Mouse (Mus musculus) liver, embryonic 11.5 days (tissue): ENCODE measurements at regions not wholly inside any gene's neighbourhood (a gene's known extent, or its start where the extent isn't known, plus 50 kb on each side); places are given as distances from the start of the nearest gene placed in this dataset.

Experiments used
- ATAC-seq: fragments of 200-750 bp; cut with Nextera tagmentation; replicated peaks from 2 replicates; pipeline ENCODE4 v1.8.0; 2017; ENCODE audit warnings: moderate number of reproducible peaks, mild to moderate bottlenecking, moderate TSS enrichment, moderate library complexity; ENCODE audit not compliant: low FRiP score
- DNase-seq: peaks from one replicate; pipeline ENCODE4 v3.0.0-alpha.2; 2017; ENCODE audit warnings: low spot score
- H3K27ac ChIP-seq: fragments of 300-500 bp; sonication (generic); 2 replicates; pipeline ENCODE4 v1.5.1; 2014; ENCODE audit warnings: mild to moderate bottlenecking, low read depth, low read length, control low read depth
- H3K27me3 ChIP-seq: fragments of 300-500 bp; sonication (generic); replicated peaks from 2 replicates; pipeline ENCODE4 v1.6.1; 2014; ENCODE audit warnings: low read length, mixed read lengths; ENCODE audit not compliant: control insufficient read depth, insufficient read depth
- H3K36me3 ChIP-seq: fragments of 300-500 bp; sonication (generic); 2 replicates; pipeline ENCODE4 v1.6.1; 2014; ENCODE audit warnings: mild to moderate bottlenecking, low read length, moderate library complexity, mixed read lengths; ENCODE audit not compliant: control insufficient read depth, insufficient read depth
- H3K4me1 ChIP-seq: fragments of 300-500 bp; sonication (generic); replicated peaks from 2 replicates; pipeline ENCODE4 v1.6.1; 2014; ENCODE audit warnings: low read length, mixed read lengths; ENCODE audit not compliant: control insufficient read depth, insufficient read depth
- H3K4me2 ChIP-seq: fragments of 300-500 bp; sonication (generic); 2 replicates; pipeline ENCODE4 v1.6.1; 2014; ENCODE audit warnings: mild to moderate bottlenecking, control low read depth, moderate library complexity
- H3K4me3 ChIP-seq: fragments of 300-500 bp; sonication (generic); 2 replicates; pipeline ENCODE4 v1.5.1; 2014; ENCODE audit warnings: low read depth, low read length, control low read depth
- H3K9ac ChIP-seq: fragments of 300-500 bp; sonication (generic); 2 replicates; pipeline ENCODE4 v1.6.1; 2014; ENCODE audit warnings: low read depth, low read length, control low read depth
- H3K9me3 ChIP-seq: fragments of 300-500 bp; sonication (generic); 2 replicates; pipeline ENCODE4 v1.6.1; 2016; ENCODE audit warnings: low read length, inconsistent platforms, mixed read lengths; ENCODE audit not compliant: control insufficient read depth
- WGBS: fragments of 180-500 bp; shearing (Covaris S2); extraction: QIAGEN DNeasy Blood & Tissue Kit; methylation state at CpG from one replicate; pipeline ENCODE4 v1.1.7; 2014; 5-methylcytosine and 5-hydroxymethylcytosine counted together

DNA sequence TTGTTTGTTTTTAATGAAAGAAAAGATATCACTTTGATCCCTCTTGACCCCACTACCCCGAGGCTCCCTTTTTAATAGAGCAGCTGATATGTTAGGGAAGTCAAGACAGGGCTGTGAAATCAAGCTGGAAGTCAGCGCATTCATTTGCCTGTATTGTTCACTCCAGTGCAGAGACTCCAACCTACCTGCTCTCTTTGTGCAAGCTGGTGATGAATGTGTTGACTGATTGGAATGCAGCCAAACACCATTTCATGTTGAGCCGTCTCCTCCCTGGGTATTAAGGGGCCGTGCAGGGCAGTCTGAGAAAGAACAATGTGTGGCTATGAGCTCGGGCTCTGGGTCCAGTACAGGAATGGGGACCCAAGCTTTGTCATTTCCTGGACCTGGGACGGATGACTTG is 557.4 kb upstream of the Zfp462 start:
- Histone ChIP-seq H3K36me3 (no peaks in the 10 kb centered on the region), H3K27ac (no peak overlapping the region), H3K9me3 (no peaks in the 10 kb centered on the region), H3K4me3 (no peak overlapping the region), H3K27me3 (no peaks in the 10 kb centered on the region), H3K4me2 (no peak overlapping the region), H3K4me1 (no peaks in the 10 kb centered on the region), H3K9ac (no peak overlapping the region)
- ATAC-seq (no peak), DNase-seq (no peak)
- 58% methylated on average over 6 of the region's 6 CpGs for WGBS

DNA sequence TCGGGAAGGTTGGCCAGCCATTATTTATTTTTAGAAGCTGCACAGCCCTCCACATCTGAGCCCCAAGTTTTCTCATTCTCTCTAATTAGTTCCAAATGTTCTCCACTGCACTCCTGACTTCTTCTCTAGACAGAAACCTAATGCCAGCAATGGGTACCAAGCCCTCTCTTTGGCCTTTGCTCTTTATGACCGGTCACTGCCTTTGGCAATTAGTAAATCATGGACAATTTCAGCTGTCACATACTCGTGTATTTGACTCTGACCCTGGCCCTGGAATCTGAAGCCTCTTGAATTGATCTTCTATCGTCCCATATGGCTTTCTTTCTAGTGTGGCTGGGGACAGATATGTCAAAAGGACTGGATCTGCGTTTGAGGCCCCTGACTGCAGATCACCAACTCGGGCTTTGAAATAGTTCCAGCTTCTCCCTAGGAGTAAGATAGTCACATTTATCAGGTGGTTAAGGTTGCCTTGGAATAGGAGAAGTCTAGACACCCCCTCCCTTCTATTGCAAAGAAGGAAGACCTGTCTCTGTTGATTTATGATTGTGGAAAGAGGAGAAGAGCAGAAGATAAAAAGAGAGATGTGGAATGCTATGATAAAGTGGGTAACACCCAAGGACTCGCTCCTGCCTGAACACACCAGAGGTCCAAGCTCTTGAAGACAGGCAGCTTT is 553.2 kb upstream of the Zfp462 start:
- 45% methylated on average over 7 of the region's 7 CpGs for WGBS
- no peak for ATAC-seq
- no peaks in the 10 kb centered on the region for H3K4me1 ChIP-seq
- H3K27me3 ChIP-seq = no peaks in the 10 kb centered on the region
- no peak overlapping the region for H3K4me2 ChIP-seq
- H3K4me3 ChIP-seq = no peak overlapping the region
- no peak overlapping the region for H3K27ac ChIP-seq
- no peaks in the 10 kb centered on the region for H3K36me3 ChIP-seq
- H3K9me3 ChIP-seq = no peaks in the 10 kb centered on the region
- H3K9ac ChIP-seq = no peak overlapping the region
- DNase-seq = no peak

DNA sequence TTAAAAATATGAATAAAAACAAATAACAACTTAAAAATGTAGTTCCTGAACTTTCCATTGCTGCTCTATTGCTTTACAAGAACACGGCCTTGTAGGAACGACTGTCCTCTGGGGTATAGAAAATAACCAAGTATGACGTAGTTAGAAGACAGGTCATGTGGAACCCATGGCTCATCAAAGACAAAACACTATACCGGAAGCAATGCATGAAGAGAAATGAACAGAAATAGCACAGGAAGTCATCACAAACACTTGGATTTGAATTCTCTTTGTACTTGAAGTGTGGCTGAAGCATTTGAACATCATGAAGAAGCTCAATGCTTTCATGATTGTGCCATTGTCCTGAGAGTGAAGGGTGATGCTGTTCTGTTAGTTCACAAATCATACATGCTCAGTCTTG is 538.7 kb upstream of the Zfp462 start:
- no peak overlapping the region for H3K4me2 ChIP-seq

DNA sequence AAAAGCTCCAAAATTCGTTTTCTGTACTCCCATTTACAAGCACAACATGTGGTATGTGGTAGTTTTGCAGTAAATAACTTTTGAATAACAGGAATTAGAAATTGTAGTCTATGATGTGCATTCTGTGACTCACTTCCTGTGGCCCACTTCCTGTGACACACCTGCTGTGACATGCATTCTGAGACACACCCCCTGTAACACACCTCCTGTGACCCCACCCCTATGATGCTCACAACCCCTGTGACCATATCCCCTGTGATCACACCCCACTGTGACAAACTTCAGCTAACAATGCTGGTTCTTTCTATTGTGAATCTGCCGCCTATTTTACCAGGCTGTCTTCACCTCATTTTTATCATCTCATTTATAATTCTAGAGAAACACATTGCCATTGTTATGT is 536.9 kb upstream of the Zfp462 start:
- Histone ChIP-seq H3K9ac (no peak overlapping the region), H3K4me3 (no peak overlapping the region), H3K36me3 (no peaks in the 10 kb centered on the region), H3K9me3 (no peaks in the 10 kb centered on the region), H3K27ac (no peak overlapping the region), H3K4me2 (no peak overlapping the region), H3K4me1 (no peaks in the 10 kb centered on the region), H3K27me3 (no peaks in the 10 kb centered on the region)
- WGBS = 65% methylated on average over 2 of the region's 2 CpGs
- DNase-seq (no peak), ATAC-seq (no peak)

More for the DNA sequence above, 538.7 kb upstream of the Zfp462 start:
- ATAC-seq (no peak), DNase-seq (no peak)
- Histone ChIP-seq H3K36me3 (no peaks in the 10 kb centered on the region), H3K9me3 (no peaks in the 10 kb centered on the region), H3K27me3 (no peaks in the 10 kb centered on the region), H3K9ac (no peak overlapping the region), H3K27ac (no peak overlapping the region), H3K4me3 (no peak overlapping the region), H3K4me1 (no peaks in the 10 kb centered on the region)
- 87% methylated on average over 4 of the region's 4 CpGs for WGBS

DNA sequence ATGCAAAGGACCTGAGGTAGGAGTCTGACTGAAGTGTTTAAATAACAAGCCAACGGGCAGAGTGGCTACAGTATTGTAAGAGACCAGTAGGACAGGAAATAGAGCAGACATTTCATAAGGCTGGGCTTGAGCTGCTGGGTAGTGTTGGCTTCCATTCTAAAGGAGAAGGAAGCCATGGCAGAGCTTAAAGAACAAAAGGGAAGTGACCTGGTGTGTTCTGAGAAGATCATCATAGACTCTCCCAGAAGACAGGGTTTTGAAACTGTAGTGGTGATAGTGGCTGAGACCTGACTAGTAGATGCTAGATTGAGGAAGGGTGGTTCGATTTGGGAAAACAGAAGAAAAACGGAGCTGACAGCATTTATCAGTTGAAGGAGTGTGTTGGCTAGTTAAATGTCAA is 514.1 kb upstream of the Zfp462 start:
- 50% methylated on average over 3 of the region's 3 CpGs for WGBS
- ATAC-seq (no peak), DNase-seq (no peak)
- Histone ChIP-seq H3K27ac (no peak overlapping the region), H3K27me3 (no peaks in the 10 kb centered on the region), H3K9me3 (no peaks in the 10 kb centered on the region), H3K9ac (no peak overlapping the region), H3K4me3 (no peak overlapping the region), H3K36me3 (no peaks in the 10 kb centered on the region), H3K4me2 (no peak overlapping the region), H3K4me1 (no peaks in the 10 kb centered on the region)

DNA sequence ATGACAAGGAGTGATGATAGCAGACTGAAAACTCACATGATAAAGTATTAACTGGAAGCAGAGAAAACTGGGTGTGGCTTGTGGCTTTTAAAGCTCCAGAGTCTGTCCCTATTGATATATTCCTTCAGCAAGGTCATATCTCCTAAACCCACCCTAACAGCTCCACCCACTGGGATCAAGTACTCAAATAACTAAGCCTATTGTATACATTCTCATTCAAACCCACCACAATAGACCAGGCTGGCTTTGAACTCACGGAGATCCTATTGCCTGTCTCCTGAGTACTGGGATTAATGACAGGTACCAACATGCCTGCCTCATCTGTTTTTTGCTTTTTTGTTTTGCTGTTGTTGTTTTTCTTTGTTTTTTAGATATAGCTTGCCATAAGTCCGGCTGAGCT is 484.3 kb upstream of the Zfp462 start:
- H3K36me3 ChIP-seq = no peaks in the 10 kb centered on the region
- H3K27me3 ChIP-seq = no peaks in the 10 kb centered on the region
- no peak overlapping the region for H3K4me2 ChIP-seq
- H3K27ac ChIP-seq = no peak overlapping the region
- no peaks in the 10 kb centered on the region for H3K9me3 ChIP-seq
- no peak overlapping the region for H3K4me3 ChIP-seq
- DNase-seq (no peak), ATAC-seq (no peak)
- 78% methylated on average over 2 of the region's 2 CpGs for WGBS
- H3K9ac ChIP-seq = no peak overlapping the region
- H3K4me1 ChIP-seq = no peaks in the 10 kb centered on the region

DNA sequence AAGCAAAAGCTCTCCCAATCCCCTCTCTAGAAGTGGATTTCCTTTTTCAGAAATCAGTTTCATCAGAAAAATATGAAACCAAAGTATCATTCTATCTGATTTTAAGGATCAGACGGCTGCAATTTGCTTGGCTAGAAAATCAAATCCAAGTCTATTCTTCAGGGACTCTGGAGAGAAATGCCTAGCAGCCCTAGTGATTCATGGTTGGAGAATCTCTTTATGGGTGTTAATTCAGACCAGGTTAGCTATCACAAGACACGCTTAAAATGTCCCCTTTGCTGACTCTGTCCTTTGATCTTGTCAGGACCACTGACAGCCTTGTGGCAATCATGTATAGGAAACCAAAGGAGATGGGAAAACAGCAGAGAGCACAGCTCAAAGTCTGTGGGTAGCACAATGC is 475.7 kb upstream of the Zfp462 start:
- Histone ChIP-seq H3K36me3 (no peaks in the 10 kb centered on the region), H3K27ac (no peak overlapping the region), H3K4me3 (no peak overlapping the region), H3K27me3 (no peaks in the 10 kb centered on the region), H3K4me2 (no peak overlapping the region), H3K9ac (no peak overlapping the region), H3K9me3 (no peaks in the 10 kb centered on the region), H3K4me1 (no peaks in the 10 kb centered on the region)
- DNase-seq (no peak), ATAC-seq (no peak)
- WGBS = 66% methylated on average over 2 of the region's 2 CpGs

DNA sequence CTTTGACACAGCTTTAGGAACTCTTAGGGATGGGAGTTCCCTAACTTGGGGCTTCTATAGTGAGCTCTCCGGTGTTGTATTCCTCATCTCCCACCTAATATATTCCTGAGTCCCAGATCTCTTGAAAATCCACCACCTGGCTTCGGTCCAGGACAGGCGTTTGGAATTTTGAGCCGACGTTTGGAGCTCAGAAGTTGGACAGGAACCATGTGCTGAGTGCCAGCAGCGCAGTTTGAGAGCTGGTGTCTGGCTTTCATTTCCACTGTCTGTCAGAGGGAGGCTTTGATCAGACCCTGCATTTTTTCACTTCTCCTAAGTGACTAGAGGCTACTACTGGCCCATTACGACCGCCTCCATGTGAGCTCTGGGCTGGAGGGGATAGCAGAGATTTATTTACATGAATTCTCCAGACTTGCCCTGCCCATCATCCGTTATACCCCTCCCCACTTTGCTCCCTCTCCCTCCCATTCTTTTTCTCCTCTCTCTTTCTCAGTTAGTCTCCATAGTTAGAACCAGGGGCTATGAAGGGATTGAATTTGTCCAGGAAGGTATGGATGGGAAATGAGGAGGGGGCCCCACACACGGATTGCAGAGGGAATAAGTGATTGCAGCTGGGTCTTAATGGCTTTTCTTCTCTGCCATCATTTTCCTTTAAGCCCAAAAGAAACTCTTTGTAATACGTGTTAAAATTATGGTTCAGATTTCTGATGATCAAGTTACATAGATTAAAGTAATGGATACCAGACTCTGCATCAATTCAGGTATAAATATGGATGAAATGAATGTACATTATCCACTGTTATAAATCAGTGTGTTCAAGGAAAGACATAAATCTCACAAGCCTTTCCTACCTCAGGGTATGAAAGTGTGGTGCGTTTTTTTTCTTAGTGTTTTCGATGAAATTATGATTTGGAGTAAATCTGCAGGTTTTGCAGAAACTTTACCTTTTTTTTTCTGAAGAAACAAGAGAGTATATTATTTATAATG is 474.5 kb upstream of the Zfp462 start:
- Histone ChIP-seq H3K4me2 (no peak overlapping the region), H3K4me3 (no peak overlapping the region), H3K4me1 (no peaks in the 10 kb centered on the region), H3K27me3 (no peaks in the 10 kb centered on the region), H3K9me3 (no peaks in the 10 kb centered on the region), H3K9ac (no peak overlapping the region), H3K27ac (no peak overlapping the region), H3K36me3 (no peaks in the 10 kb centered on the region)
- WGBS = 51% methylated on average over 13 of the region's 13 CpGs
- DNase-seq (no peak), ATAC-seq (no peak)

DNA sequence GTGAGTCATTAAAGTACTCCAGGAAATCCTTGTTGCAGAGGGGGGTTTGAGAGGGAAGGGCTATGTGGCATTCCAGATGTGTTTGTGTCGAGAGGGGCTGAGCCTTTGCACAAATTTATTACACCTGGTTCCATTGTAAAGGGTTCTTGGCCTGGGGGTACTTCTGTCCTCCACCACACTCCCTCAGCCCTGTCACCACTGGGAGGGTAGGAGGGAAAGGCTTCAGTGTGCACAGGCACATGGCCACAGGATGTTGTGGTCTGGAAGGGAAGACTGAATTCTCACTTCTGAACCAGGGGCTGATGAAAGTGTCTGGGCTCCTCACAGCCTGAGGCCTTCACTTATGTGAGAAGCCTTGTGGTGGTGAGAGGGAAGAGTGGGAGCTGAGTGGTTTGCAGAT is 473.8 kb upstream of the Zfp462 start:
- no peaks in the 10 kb centered on the region for H3K9me3 ChIP-seq
- ATAC-seq = no peak
- no peak overlapping the region for H3K4me3 ChIP-seq
- H3K4me1 ChIP-seq = no peaks in the 10 kb centered on the region
- H3K4me2 ChIP-seq = no peak overlapping the region
- H3K27me3 ChIP-seq = no peaks in the 10 kb centered on the region
- DNase-seq = no peak
- no peak overlapping the region for H3K27ac ChIP-seq
- H3K36me3 ChIP-seq = no peaks in the 10 kb centered on the region
- 52% methylated on average over 1 of the region's 1 CpGs for WGBS
- H3K9ac ChIP-seq = no peak overlapping the region
